Mouse (Mus musculus) myocyte (in vitro differentiated cells): Measurements from ENCODE around the gene Psen2. TPM values are rescaled to one million over a fixed set of nuclear protein-coding genes. Genes with fewer than 3 reads are reported as not detected.

Experiments
- H3K27me3 ChIP-seq: one replicate; pipeline ENCODE4 v1.6.1; 2011; ENCODE audit not compliant: control insufficient read depth, insufficient read depth, insufficient read length
- H3K36me3 ChIP-seq: one replicate; pipeline ENCODE4 v1.6.1; 2011; ENCODE audit not compliant: control insufficient read depth, insufficient read depth
- H3K4me2 ChIP-seq: one replicate; pipeline ENCODE4 v1.6.1; 2011; ENCODE audit warnings: low read depth, control low read depth
- H3K4me3 ChIP-seq: one replicate; pipeline ENCODE4 v1.5.1; 2011; ENCODE audit warnings: mild to moderate bottlenecking, control low read depth, moderate library complexity
- H3K79me2 ChIP-seq: one replicate; pipeline ENCODE4 v1.6.1; 2011; ENCODE audit not compliant: control insufficient read depth, insufficient read depth
- H3ac ChIP-seq: one replicate; pipeline ENCODE4 v1.6.1; 2011; ENCODE audit not compliant: control insufficient read depth, insufficient read length
- CEBPB ChIP-seq: IDR thresholded peaks from 2 replicates; pipeline ENCODE4 v1.6.1; 2011; ENCODE audit warnings: mild to moderate bottlenecking, moderate library complexity; ENCODE audit not compliant: poor library complexity, insufficient read depth, severe bottlenecking
- E2F4 ChIP-seq: IDR thresholded peaks from one replicate; pipeline ENCODE4 v1.6.1; 2011; ENCODE audit warnings: mild to moderate bottlenecking, control low read depth, moderate library complexity; ENCODE audit not compliant: insufficient read depth
- MAX ChIP-seq: IDR thresholded peaks from one replicate; pipeline ENCODE4 v1.6.1; 2011; ENCODE audit warnings: low read depth, mild to moderate bottlenecking, control low read depth
- MYOD1 ChIP-seq, 3 experiments: IDR thresholded peaks; one replicate each; pipeline ENCODE4 v1.6.1; 2011; ENCODE audit warnings: control low read depth in 2 of 3, low read depth in 2 of 3, mild to moderate bottlenecking in 2 of 3, moderate library complexity in 1 of 3; ENCODE audit not compliant: insufficient read length in 2 of 3, control insufficient read depth in 1 of 3
- MYOG ChIP-seq, 3 experiments: IDR thresholded peaks; one replicate each; pipeline ENCODE4 v1.6.1; 2011; ENCODE audit warnings: control low read depth in 2 of 3, low read depth in 2 of 3, mild to moderate bottlenecking in 2 of 3; ENCODE audit not compliant: insufficient read length in 2 of 3, control insufficient read depth in 1 of 3, insufficient read depth in 1 of 3
- POLR2A ChIP-seq: IDR thresholded peaks from one replicate; pipeline ENCODE4 v1.6.1; 2011; ENCODE audit warnings: low read depth, mild to moderate bottlenecking, control low read depth, moderate library complexity; ENCODE audit not compliant: insufficient read length
- POLR2AphosphoS2 ChIP-seq: IDR thresholded peaks from one replicate; pipeline ENCODE4 v1.6.1; 2011; ENCODE audit warnings: low read depth, control low read depth; ENCODE audit not compliant: insufficient read length
- REST ChIP-seq: IDR thresholded peaks from one replicate; pipeline ENCODE4 v1.6.1; 2011; ENCODE audit warnings: mild to moderate bottlenecking, control low read depth, moderate library complexity; ENCODE audit not compliant: insufficient read depth, insufficient read length
- SRF ChIP-seq: IDR thresholded peaks from one replicate; pipeline ENCODE4 v1.6.1; 2011; ENCODE audit warnings: low read depth; ENCODE audit not compliant: control insufficient read depth, insufficient read length
- TCF12 ChIP-seq: IDR thresholded peaks from one replicate; pipeline ENCODE4 v1.6.1; 2011; ENCODE audit warnings: mild to moderate bottlenecking, control low read depth; ENCODE audit not compliant: poor library complexity, insufficient read depth, severe bottlenecking
- TCF3 ChIP-seq: IDR thresholded peaks from one replicate; pipeline ENCODE4 v1.6.1; 2011; ENCODE audit warnings: low read depth, control low read depth; ENCODE audit not compliant: insufficient read length
- USF1 ChIP-seq: IDR thresholded peaks from one replicate; pipeline ENCODE4 v1.6.1; 2011; ENCODE audit warnings: low read depth, mild to moderate bottlenecking, control low read depth, moderate library complexity
- polyA plus RNA-seq: library from polyadenylated mRNA; unstranded; fragments of >200 nt; fragmentation: generic; extraction: Trizol; gene quantifications from one replicate; pipeline ENCODE4 v1.2.1, GENCODE M21; 2012; ENCODE audit warnings: missing spikeins

Gene Psen2
- polyA plus RNA-seq, 1 experiment = 28.6 TPM

GRCm38 (mm10) chr1:180249666-180250440, 13.4 kb downstream of the Psen2 start:
- TF ChIP-seq CEBPB = no peak
- TF ChIP-seq TCF3 = no peak
- TF ChIP-seq MYOD1 (IDR thresholded peaks at IDR 0.05; ENCODE audit: control insufficient read depth in 1 of 3, insufficient read length in 2 of 3, low read depth in 2 of 3) = no peak
- no peak for TF ChIP-seq REST
- Histone ChIP-seq H3K4me2 (peak overlapping the region; percentile 54), H3K4me3 (no peak overlapping the region), H3K27me3 (no peaks in the 10 kb centered on the region), H3K36me3 (no peaks in the 10 kb centered on the region), H3K79me2 (no peaks in the 10 kb centered on the region), H3ac (no peak overlapping the region)

- Histone ChIP-seq H3K4me3 (no peak overlapping the region), H3K27me3 (no peaks in the 10 kb centered on the region), H3K36me3 (no peaks in the 10 kb centered on the region), H3K79me2 (no peaks in the 10 kb centered on the region), H3ac (no peak overlapping the region), H3K4me2 (no peak overlapping the region)
- TF ChIP-seq E2F4 (no peak), CEBPB (no peak), POLR2AphosphoS2 (no peak), POLR2A (no peak), MAX (no peak), SRF (no peak), TCF12 (no peak), MYOD1 (IDR thresholded peaks at IDR 0.05; ENCODE audit: control insufficient read depth in 1 of 3, insufficient read length in 2 of 3, low read depth in 2 of 3) (no peak), TCF3 (no peak), USF1 (no peak), REST (no peak), MYOG (IDR thresholded peaks at IDR 0.05; ENCODE audit: control insufficient read depth in 1 of 3, insufficient read depth in 1 of 3, insufficient read length in 2 of 3, low read depth in 2 of 3) (no peak)
These were observed 14.6 kb downstream of the Psen2 start for GRCm38 (mm10) chr1:180248593-180249146.

GRCm38 (mm10) chr1:180247901-180248300, 15.3 kb downstream of the Psen2 start:
- TF ChIP-seq POLR2AphosphoS2 (no peak), REST (no peak), MYOD1 (IDR thresholded peaks at IDR 0.05; ENCODE audit: control insufficient read depth in 1 of 3, insufficient read length in 2 of 3, low read depth in 2 of 3) (peak in 1 of 3 experiments; percentile 67), MAX (no peak), TCF12 (no peak), USF1 (no peak), CEBPB (no peak)
- H3K27me3 ChIP-seq = no peaks in the 10 kb centered on the region
- H3K4me2 ChIP-seq = no peak overlapping the region
- H3ac ChIP-seq = no peak overlapping the region
- H3K36me3 ChIP-seq = no peaks in the 10 kb centered on the region
- H3K4me3 ChIP-seq = no peak overlapping the region
- H3K79me2 ChIP-seq = no peaks in the 10 kb centered on the region

- Histone ChIP-seq H3K4me2 (no peak overlapping the region), H3K27me3 (no peaks in the 10 kb centered on the region), H3K4me3 (no peak overlapping the region), H3ac (no peak overlapping the region), H3K79me2 (no peaks in the 10 kb centered on the region), H3K36me3 (no peaks in the 10 kb centered on the region)
- no peak for TF ChIP-seq POLR2A
- TF ChIP-seq REST = no peak
- no peak for TF ChIP-seq POLR2AphosphoS2
- no peak for TF ChIP-seq E2F4
- TF ChIP-seq TCF3 = no peak
- TF ChIP-seq MYOG (IDR thresholded peaks at IDR 0.05; ENCODE audit: control insufficient read depth in 1 of 3, insufficient read depth in 1 of 3, insufficient read length in 2 of 3, low read depth in 2 of 3) = no peak
- no peak for TF ChIP-seq SRF
- TF ChIP-seq MAX = no peak
- no peak for TF ChIP-seq CEBPB
- TF ChIP-seq MYOD1 (IDR thresholded peaks at IDR 0.05; ENCODE audit: control insufficient read depth in 1 of 3, insufficient read length in 2 of 3, low read depth in 2 of 3) = no peak
These were observed 17.3 kb downstream of the Psen2 start for GRCm38 (mm10) chr1:180245741-180246507.
